Mouse (Mus musculus) lung, embryonic 14.5 days (tissue): Measurements from ENCODE around the gene Wbp11. TPM values are rescaled to one million over a fixed set of nuclear protein-coding genes. Genes with fewer than 3 reads are reported as not detected.

ENCODE experiments used
- ATAC-seq: fragments of 200-750 bp; cut with Nextera tagmentation; 2 replicates; pipeline ENCODE4 v1.8.0; 2017; ENCODE audit warnings: mild to moderate bottlenecking, moderate TSS enrichment, moderate library complexity; ENCODE audit not compliant: insufficient read depth
- DNase-seq: peaks from one replicate; pipeline ENCODE4 v3.0.0-alpha.2; 2015
- H3K27ac ChIP-seq: fragments of 300-500 bp; sonication (generic); 2 replicates; pipeline ENCODE4 v1.5.1; 2014; ENCODE audit warnings: low read depth, mild to moderate bottlenecking, moderate library complexity
- H3K27me3 ChIP-seq: fragments of 300-500 bp; sonication (generic); 2 replicates; pipeline ENCODE4 v1.6.1; 2014; ENCODE audit warnings: low read length, control low read depth; ENCODE audit not compliant: insufficient read depth
- H3K36me3 ChIP-seq: fragments of 300-500 bp; sonication (generic); 2 replicates; pipeline ENCODE4 v1.6.1; 2014; ENCODE audit warnings: control low read depth; ENCODE audit not compliant: insufficient read depth
- H3K4me1 ChIP-seq: fragments of 300-500 bp; sonication (generic); 2 replicates; pipeline ENCODE4 v1.6.1; 2014; ENCODE audit warnings: antibody characterized with exemption, control low read depth; ENCODE audit not compliant: insufficient read depth
- H3K4me2 ChIP-seq: fragments of 300-500 bp; sonication (generic); 2 replicates; pipeline ENCODE4 v1.6.1; 2014; ENCODE audit warnings: mild to moderate bottlenecking
- H3K4me3 ChIP-seq: fragments of 300-500 bp; sonication (generic); 2 replicates; pipeline ENCODE4 v1.5.1; 2014; ENCODE audit warnings: low read depth, low read length
- H3K9ac ChIP-seq: fragments of 300-500 bp; sonication (generic); 2 replicates; pipeline ENCODE4 v1.6.1; 2014
- H3K9me3 ChIP-seq: fragments of 300-500 bp; sonication (generic); 2 replicates; pipeline ENCODE4 v1.6.1; 2016; ENCODE audit warnings: low read depth, low read length, control low read depth
- CTCF ChIP-seq: IDR thresholded peaks from 2 replicates; pipeline ENCODE4 v1.5.1; 2016; ENCODE audit warnings: antibody characterized with exemption, low read depth
- WGBS: fragments of 180-500 bp; shearing (Covaris S2); extraction: QIAGEN DNeasy Blood & Tissue Kit; methylation state at CpG from one replicate; pipeline ENCODE4 v1.1.7; 2014; 5-methylcytosine and 5-hydroxymethylcytosine counted together
- microRNA-seq: library from miRNA; unstranded; fragments of <30 nt; microRNA quantifications from one replicate; pipeline ENCODE4, GENCODE M21; 2016; ENCODE audit warnings: borderline number of aligned reads
- polyA plus RNA-seq: library from polyadenylated mRNA; unstranded; fragments of >200 nt; fragmentation: Nextera tagmentation; extraction: Ambion mirVana; gene quantifications from 2 replicates; pipeline ENCODE4 v1.2.1, GENCODE M21; 2014

The Wbp11 gene
- polyA plus RNA-seq, 1 experiment from 2014 or later = 134 TPM

DNA sequence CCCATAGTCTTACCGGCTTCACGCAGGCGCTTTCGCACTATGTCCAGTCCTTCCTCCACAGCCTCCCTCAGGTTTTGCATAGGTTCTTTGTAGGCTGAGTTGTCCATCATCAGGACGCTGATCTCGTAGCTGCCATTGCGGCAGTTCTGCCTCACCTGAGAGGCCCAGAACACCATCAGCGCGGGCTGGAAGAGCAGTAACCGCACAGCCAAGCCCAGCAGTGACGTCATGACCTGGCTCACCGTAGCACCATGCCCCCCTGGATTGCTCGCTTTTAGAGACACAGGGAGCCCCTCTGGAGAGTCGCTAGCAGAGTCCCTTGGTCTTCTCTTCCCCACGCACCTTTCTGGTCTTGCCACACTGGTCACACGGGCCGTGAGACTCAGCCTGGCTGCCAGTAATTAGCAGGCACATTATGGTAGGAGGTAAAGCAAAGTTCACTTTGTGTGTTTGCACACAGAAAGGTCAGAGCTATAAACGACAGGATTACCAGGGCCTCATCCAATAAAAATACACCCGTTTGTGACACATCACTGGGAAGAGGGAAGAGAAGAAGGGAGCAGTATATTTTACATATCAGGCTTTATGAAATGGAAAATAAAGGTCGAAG, 46.6 kb downstream of the Wbp11 start, which contains the start of gene Gucy2c:
Gene Gucy2c (minus strand): TSS at position 389 of the 610 bp plus-strand sequence.
- no peak within 1 kb of the TSS for H3K4me3 ChIP-seq
- H3K4me1 ChIP-seq = 0 out of 2 replicates have a peak, but pooled peaks cover 4% of the 10 kb centered on the region
- WGBS = 74% methylated on average over 20 of the region's 20 CpGs
- ATAC-seq (no peak), DNase-seq (no peak)
- H3K27me3 ChIP-seq = no peaks in the 10 kb centered on the region
- TF ChIP-seq CTCF = no peak
- no peak within 1 kb of the TSS for H3K4me2 ChIP-seq
- no peak within 1 kb of the TSS for H3K9ac ChIP-seq
- H3K9me3 ChIP-seq = no peaks in the 10 kb centered on the region
- no peak within 1 kb of the TSS for H3K27ac ChIP-seq
- H3K36me3 ChIP-seq = no peaks in the 10 kb centered on the region

DNA sequence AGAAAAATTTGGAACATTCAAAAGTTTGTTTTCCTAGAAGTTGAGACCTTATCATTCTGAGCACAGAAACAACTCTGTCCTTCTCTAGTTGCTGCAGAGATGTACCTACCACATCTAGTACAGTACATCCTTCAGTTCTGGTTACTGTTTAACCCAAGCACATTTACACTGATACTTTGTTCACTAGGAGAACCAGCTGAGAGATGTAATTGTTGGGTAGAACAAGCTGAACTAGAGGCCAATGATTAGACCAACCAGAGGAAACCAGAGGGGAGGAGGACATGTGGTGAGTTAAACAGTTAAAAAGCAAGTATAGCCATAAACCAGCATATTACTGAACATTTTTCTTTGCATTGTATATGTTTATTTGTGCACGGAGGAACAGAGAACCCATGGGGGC, 51.6 kb downstream of the Wbp11 start:
- Histone ChIP-seq H3K4me1 (no peaks in the 10 kb centered on the region), H3K27ac (no peak overlapping the region), H3K4me2 (no peak overlapping the region), H3K9me3 (no peaks in the 10 kb centered on the region), H3K9ac (no peak overlapping the region), H3K4me3 (no peak overlapping the region), H3K36me3 (no peaks in the 10 kb centered on the region), H3K27me3 (no peaks in the 10 kb centered on the region)
- WGBS = 57% methylated on average over 1 of the region's 1 CpGs
- TF ChIP-seq CTCF = no peak
- DNase-seq (no peak), ATAC-seq (no peak)

DNA sequence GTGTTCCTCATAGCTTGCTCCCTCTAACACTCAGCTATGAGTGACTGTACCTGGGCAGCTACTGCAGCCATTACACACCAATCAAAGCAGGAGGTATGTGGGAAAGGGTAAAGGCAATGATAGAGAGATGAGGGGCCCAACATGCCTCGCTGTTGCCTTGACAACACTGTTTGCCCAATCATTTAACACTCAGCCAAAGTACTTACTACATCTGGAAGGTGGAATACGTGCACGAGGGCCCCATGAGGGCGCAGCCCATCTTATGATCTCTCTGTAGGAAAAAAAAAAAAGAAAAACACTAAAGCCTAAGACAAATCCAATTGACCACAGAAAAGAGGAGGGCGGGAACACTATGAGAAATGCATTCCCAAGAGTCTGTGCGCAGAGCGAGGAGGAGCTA, 58.2 kb downstream of the Wbp11 start:
- no peaks in the 10 kb centered on the region for H3K4me1 ChIP-seq
- no peaks in the 10 kb centered on the region for H3K27me3 ChIP-seq
- DNase-seq = peak; percentile 19
- WGBS = 58% methylated on average over 7 of the region's 7 CpGs
- no peaks in the 10 kb centered on the region for H3K36me3 ChIP-seq
- no peak overlapping the region for H3K27ac ChIP-seq
- H3K4me3 ChIP-seq = no peak overlapping the region
- H3K4me2 ChIP-seq = no peak overlapping the region
- H3K9ac ChIP-seq = no peak overlapping the region
- ATAC-seq = peak; percentile 45; the same call in 1 of the 2 replicates
- no peak for TF ChIP-seq CTCF
- no peaks in the 10 kb centered on the region for H3K9me3 ChIP-seq

DNA sequence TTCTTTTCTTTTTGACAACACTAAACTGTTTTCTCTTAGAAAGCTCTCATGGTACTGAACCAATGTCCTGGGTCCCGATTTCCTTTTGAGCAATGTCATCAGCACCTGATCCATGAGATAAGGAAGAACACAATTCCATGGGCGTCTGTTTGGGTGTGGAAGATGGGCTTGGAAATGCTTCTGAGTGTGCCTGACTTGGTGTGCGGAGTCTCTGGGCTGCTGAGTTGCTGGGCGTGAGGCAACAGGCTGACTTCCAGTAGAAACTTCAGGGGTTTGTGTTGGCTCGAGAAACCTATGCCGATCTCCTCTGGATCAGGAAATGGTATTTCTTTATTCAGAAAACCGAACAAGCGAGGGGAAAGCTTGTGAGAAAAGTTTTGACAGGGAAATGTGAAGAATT, 58.9 kb downstream of the Wbp11 start:
- Histone ChIP-seq H3K27ac (no peak overlapping the region), H3K4me2 (no peak overlapping the region), H3K27me3 (no peaks in the 10 kb centered on the region), H3K9me3 (no peaks in the 10 kb centered on the region), H3K36me3 (no peaks in the 10 kb centered on the region), H3K9ac (no peak overlapping the region), H3K4me3 (no peak overlapping the region), H3K4me1 (peaks cover 4% of the 10 kb centered on the region; the same call in 1 of the 2 replicates)
- ATAC-seq (no peak), DNase-seq (peak; percentile 25)
- WGBS = 58% methylated on average over 8 of the region's 8 CpGs
- TF ChIP-seq CTCF = no peak

DNA sequence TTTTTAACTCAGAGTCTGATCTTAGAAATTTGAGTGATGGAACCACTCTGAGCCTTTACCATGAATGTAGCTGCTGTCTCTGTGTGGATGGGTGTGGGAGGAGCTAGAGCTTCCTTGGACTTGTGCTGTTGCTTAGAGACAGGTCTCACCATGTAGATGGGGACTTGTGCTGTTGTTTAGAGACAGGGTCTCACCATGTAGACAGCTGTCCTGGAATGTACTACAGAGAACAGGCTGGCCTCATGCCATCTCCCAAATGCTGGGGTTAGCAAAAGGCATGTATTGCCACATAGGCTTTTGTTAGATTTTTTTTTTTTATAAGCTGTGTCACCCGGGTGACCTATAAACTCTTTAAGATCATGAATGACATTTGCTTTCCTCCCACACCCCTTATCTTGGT, 64.1 kb downstream of the Wbp11 start:
- Histone ChIP-seq H3K27ac (no peak overlapping the region; the same call in 1 of the 2 replicates), H3K9ac (no peak overlapping the region), H3K9me3 (no peaks in the 10 kb centered on the region), H3K4me2 (no peak overlapping the region), H3K4me1 (peaks cover 12% of the 10 kb centered on the region), H3K27me3 (no peaks in the 10 kb centered on the region), H3K36me3 (no peaks in the 10 kb centered on the region), H3K4me3 (no peak overlapping the region)
- 5% methylated on average over 1 of the region's 1 CpGs for WGBS
- ATAC-seq (peak; percentile 99), DNase-seq (peak; percentile 93)
- TF ChIP-seq CTCF = no peak

Small RNA genes within 50 kb of the gene (microRNA-seq; reads per million reads assigned to microRNA genes)
- gene Gm44364 = not detected

Other genes starting within 250 kb of the Wbp11 start
- gene Plbd1, start 166.3 kb downstream of the Wbp11 start, polyA plus RNA-seq = 2.9 and 4.3 TPM in 2 replicates
- gene Gucy2c, start 46.5 kb downstream of the Wbp11 start, polyA plus RNA-seq = 0.08 and 0.14 TPM in 2 replicates
- gene Hist4h4, start 23.8 kb downstream of the Wbp11 start, polyA plus RNA-seq = 1.7 and 2.1 TPM in 2 replicates
- 106 and 108 TPM in 2 replicates for gene H2afj, start 20.0 kb downstream of the Wbp11 start, polyA plus RNA-seq
- 1.5 and 1.9 TPM in 2 replicates for gene BC049715, start 607 bp downstream of the Wbp11 start, polyA plus RNA-seq
- 1.6 and 2.9 TPM in 2 replicates for gene Smco3, start 7.2 kb upstream of the Wbp11 start, polyA plus RNA-seq
- gene Art4, start 29.5 kb upstream of the Wbp11 start, polyA plus RNA-seq = 3.3 and 3.6 TPM in 2 replicates
- 768 and 894 TPM in 2 replicates for gene Mgp, start 47.6 kb upstream of the Wbp11 start, polyA plus RNA-seq
- 1.1 TPM in 2 replicates for gene Erp27, start 93.9 kb upstream of the Wbp11 start, polyA plus RNA-seq
- gene Pde6h, start 95.6 kb upstream of the Wbp11 start, polyA plus RNA-seq = not detected in 2 replicates
- gene Arhgdib, start 113.7 kb upstream of the Wbp11 start, polyA plus RNA-seq = 71.9 and 72.6 TPM in 2 replicates